Mouse (Mus musculus): ENCODE measurements around the gene Ucn2. TPM values are rescaled to one million over a fixed set of nuclear protein-coding genes. Genes with fewer than 3 reads are reported as not detected.

The Ucn2 gene
- polyA plus RNA-seq, 1 experiment from 2014 or later: not detected

GRCm38 (mm10) chr9:109010316-109010690, 24.5 kb downstream of the Ucn2 start:
- Histone ChIP-seq H3K27me3 (ENCODE audit: control insufficient read depth, insufficient read depth, low read length) (no peaks in the 10 kb centered on the region), H3K9ac (ENCODE audit: low read length) (no peak overlapping the region), H3K36me3 (ENCODE audit: control insufficient read depth, insufficient read depth, low read length) (no peaks in the 10 kb centered on the region), H3K4me1 (replicated peaks; ENCODE audit: control insufficient read depth, insufficient read depth, low read length) (no peaks in the 10 kb centered on the region; the same call in 1 of the 2 replicates), H3K9me3 (ENCODE audit: control insufficient read depth, low read length) (no peaks in the 10 kb centered on the region), H3K4me3 (ENCODE audit: low read depth, low read length) (no peak overlapping the region), H3K4me2 (ENCODE audit: low read depth, low read length, severe bottlenecking) (no peak overlapping the region), H3K27ac (ENCODE audit: low read depth, low read length) (no peak overlapping the region)
- 92% methylated on average over 14 of the region's 14 CpGs for WGBS
- no peak for DNase-seq (ENCODE audit: low spot score)
- ATAC-seq (replicated peaks; ENCODE audit: low FRiP score): no peak

GRCm38 (mm10) chr9:109015397-109015796, 29.6 kb downstream of the Ucn2 start:
- no peaks in the 10 kb centered on the region for H3K27me3 ChIP-seq (ENCODE audit: control insufficient read depth, insufficient read depth, low read length)
- H3K4me2 ChIP-seq (ENCODE audit: low read depth, low read length, severe bottlenecking): no peak overlapping the region
- no peaks in the 10 kb centered on the region for H3K36me3 ChIP-seq (ENCODE audit: control insufficient read depth, insufficient read depth, low read length)
- H3K4me3 ChIP-seq (ENCODE audit: low read depth, low read length): no peak overlapping the region
- no peak overlapping the region for H3K27ac ChIP-seq (ENCODE audit: low read depth, low read length)
- 83% methylated on average over 8 of the region's 8 CpGs for WGBS
- no peaks in the 10 kb centered on the region for H3K9me3 ChIP-seq (ENCODE audit: control insufficient read depth, low read length)
- ATAC-seq (replicated peaks; ENCODE audit: low FRiP score) (no peak), DNase-seq (ENCODE audit: low spot score) (no peak)
- no peak overlapping the region for H3K9ac ChIP-seq (ENCODE audit: low read length)
- H3K4me1 ChIP-seq (replicated peaks; ENCODE audit: control insufficient read depth, insufficient read depth, low read length): no peaks in the 10 kb centered on the region

GRCm38 (mm10) chr9:109016973-109017604, 31.3 kb downstream of the Ucn2 start:
- no peak for ATAC-seq (replicated peaks; ENCODE audit: low FRiP score)
- no peak overlapping the region for H3K4me2 ChIP-seq (ENCODE audit: low read depth, low read length, severe bottlenecking)
- no peaks in the 10 kb centered on the region for H3K27me3 ChIP-seq (ENCODE audit: control insufficient read depth, insufficient read depth, low read length)
- DNase-seq (ENCODE audit: low spot score): no peak
- H3K9ac ChIP-seq (ENCODE audit: low read length): no peak overlapping the region
- H3K27ac ChIP-seq (ENCODE audit: low read depth, low read length): no peak overlapping the region
- no peaks in the 10 kb centered on the region for H3K4me1 ChIP-seq (replicated peaks; ENCODE audit: control insufficient read depth, insufficient read depth, low read length)
- 76% methylated on average over 11 of the region's 11 CpGs for WGBS
- no peak overlapping the region for H3K4me3 ChIP-seq (ENCODE audit: low read depth, low read length)
- H3K9me3 ChIP-seq (ENCODE audit: control insufficient read depth, low read length): no peaks in the 10 kb centered on the region
- no peaks in the 10 kb centered on the region for H3K36me3 ChIP-seq (ENCODE audit: control insufficient read depth, insufficient read depth, low read length)

- 90% methylated on average over 4 of the region's 4 CpGs for WGBS
- no peaks in the 10 kb centered on the region for H3K9me3 ChIP-seq (ENCODE audit: control insufficient read depth, low read length)
- no peaks in the 10 kb centered on the region for H3K36me3 ChIP-seq (ENCODE audit: control insufficient read depth, insufficient read depth, low read length)
- no peaks in the 10 kb centered on the region for H3K27me3 ChIP-seq (ENCODE audit: control insufficient read depth, insufficient read depth, low read length)
- DNase-seq (ENCODE audit: low spot score) (no peak), ATAC-seq (replicated peaks; ENCODE audit: low FRiP score) (no peak)
- H3K4me3 ChIP-seq (ENCODE audit: low read depth, low read length): no peak overlapping the region
- H3K9ac ChIP-seq (ENCODE audit: low read length): no peak overlapping the region
- no peak overlapping the region for H3K27ac ChIP-seq (ENCODE audit: low read depth, low read length)
- H3K4me2 ChIP-seq (ENCODE audit: low read depth, low read length, severe bottlenecking): no peak overlapping the region
- no peaks in the 10 kb centered on the region for H3K4me1 ChIP-seq (replicated peaks; ENCODE audit: control insufficient read depth, insufficient read depth, low read length)
Measured at GRCm38 (mm10) chr9:109021428-109021827, 35.6 kb downstream of the Ucn2 start.

- H3K9ac ChIP-seq (ENCODE audit: low read length): no peak overlapping the region
- no peak for ATAC-seq (replicated peaks; ENCODE audit: low FRiP score)
- H3K4me3 ChIP-seq (ENCODE audit: low read depth, low read length): no peak overlapping the region
- no peaks in the 10 kb centered on the region for H3K4me1 ChIP-seq (replicated peaks; ENCODE audit: control insufficient read depth, insufficient read depth, low read length)
- no peak overlapping the region for H3K27ac ChIP-seq (ENCODE audit: low read depth, low read length)
- no peaks in the 10 kb centered on the region for H3K27me3 ChIP-seq (ENCODE audit: control insufficient read depth, insufficient read depth, low read length)
- H3K36me3 ChIP-seq (ENCODE audit: control insufficient read depth, insufficient read depth, low read length): no peaks in the 10 kb centered on the region
- no peak overlapping the region for H3K4me2 ChIP-seq (ENCODE audit: low read depth, low read length, severe bottlenecking)
- no peak for DNase-seq (ENCODE audit: low spot score)
- H3K9me3 ChIP-seq (ENCODE audit: control insufficient read depth, low read length): no peaks in the 10 kb centered on the region
- 91% methylated on average over 17 of the region's 17 CpGs for WGBS
Measured at GRCm38 (mm10) chr9:109022866-109023685, 37.3 kb downstream of the Ucn2 start.

- no peaks in the 10 kb centered on the region for H3K4me1 ChIP-seq (replicated peaks; ENCODE audit: control insufficient read depth, insufficient read depth, low read length)
- ATAC-seq (replicated peaks; ENCODE audit: low FRiP score): no peak
- 90% methylated on average over 8 of the region's 8 CpGs for WGBS
Measured at GRCm38 (mm10) chr9:109027521-109027920, 41.7 kb downstream of the Ucn2 start.

GRCm38 (mm10) chr9:109028421-109028820, 42.6 kb downstream of the Ucn2 start:
- Histone ChIP-seq H3K9me3 (ENCODE audit: control insufficient read depth, low read length) (no peaks in the 10 kb centered on the region), H3K9ac (ENCODE audit: low read length) (no peak overlapping the region), H3K4me2 (ENCODE audit: low read depth, low read length, severe bottlenecking) (no peak overlapping the region), H3K4me1 (replicated peaks; ENCODE audit: control insufficient read depth, insufficient read depth, low read length) (no peaks in the 10 kb centered on the region), H3K27me3 (ENCODE audit: control insufficient read depth, insufficient read depth, low read length) (no peaks in the 10 kb centered on the region), H3K36me3 (ENCODE audit: control insufficient read depth, insufficient read depth, low read length) (no peaks in the 10 kb centered on the region), H3K27ac (ENCODE audit: low read depth, low read length) (no peak overlapping the region), H3K4me3 (ENCODE audit: low read depth, low read length) (no peak overlapping the region)
- ATAC-seq (replicated peaks; ENCODE audit: low FRiP score) (no peak), DNase-seq (ENCODE audit: low spot score) (no peak)
- WGBS: 89% methylated on average over 3 of the region's 3 CpGs

More at GRCm38 (mm10) chr9:109027521-109027920, 41.7 kb downstream of the Ucn2 start:
- Histone ChIP-seq H3K4me3 (ENCODE audit: low read depth, low read length) (no peak overlapping the region), H3K9me3 (ENCODE audit: control insufficient read depth, low read length) (no peaks in the 10 kb centered on the region), H3K36me3 (ENCODE audit: control insufficient read depth, insufficient read depth, low read length) (no peaks in the 10 kb centered on the region), H3K27ac (ENCODE audit: low read depth, low read length) (no peak overlapping the region), H3K4me2 (ENCODE audit: low read depth, low read length, severe bottlenecking) (no peak overlapping the region), H3K27me3 (ENCODE audit: control insufficient read depth, insufficient read depth, low read length) (no peaks in the 10 kb centered on the region), H3K9ac (ENCODE audit: low read length) (no peak overlapping the region)
- DNase-seq (ENCODE audit: low spot score): no peak

- Histone ChIP-seq H3K9ac (ENCODE audit: low read length) (no peak overlapping the region), H3K4me2 (ENCODE audit: low read depth, low read length, severe bottlenecking) (no peak overlapping the region), H3K4me1 (replicated peaks; ENCODE audit: control insufficient read depth, insufficient read depth, low read length) (no peaks in the 10 kb centered on the region), H3K9me3 (ENCODE audit: control insufficient read depth, low read length) (no peaks in the 10 kb centered on the region), H3K27ac (ENCODE audit: low read depth, low read length) (no peak overlapping the region), H3K27me3 (ENCODE audit: control insufficient read depth, insufficient read depth, low read length) (no peaks in the 10 kb centered on the region), H3K4me3 (ENCODE audit: low read depth, low read length) (no peak overlapping the region), H3K36me3 (ENCODE audit: control insufficient read depth, insufficient read depth, low read length) (no peaks in the 10 kb centered on the region)
- no peak for DNase-seq (ENCODE audit: low spot score)
- ATAC-seq (replicated peaks; ENCODE audit: low FRiP score): no peak
- WGBS: 84% methylated on average over 5 of the region's 5 CpGs
Measured at GRCm38 (mm10) chr9:109028919-109029318, 43.1 kb downstream of the Ucn2 start.

GRCm38 (mm10) chr9:109030312-109030711, 44.5 kb downstream of the Ucn2 start:
- H3K4me2 ChIP-seq (ENCODE audit: low read depth, low read length, severe bottlenecking): no peak overlapping the region
- H3K4me3 ChIP-seq (ENCODE audit: low read depth, low read length): no peak overlapping the region
- no peaks in the 10 kb centered on the region for H3K9me3 ChIP-seq (ENCODE audit: control insufficient read depth, low read length)
- no peak overlapping the region for H3K27ac ChIP-seq (ENCODE audit: low read depth, low read length)
- 81% methylated on average over 3 of the region's 3 CpGs for WGBS
- no peaks in the 10 kb centered on the region for H3K36me3 ChIP-seq (ENCODE audit: control insufficient read depth, insufficient read depth, low read length)
- no peaks in the 10 kb centered on the region for H3K4me1 ChIP-seq (replicated peaks; ENCODE audit: control insufficient read depth, insufficient read depth, low read length)
- H3K9ac ChIP-seq (ENCODE audit: low read length): no peak overlapping the region
- ATAC-seq (replicated peaks; ENCODE audit: low FRiP score) (no peak), DNase-seq (ENCODE audit: low spot score) (no peak)
- no peaks in the 10 kb centered on the region for H3K27me3 ChIP-seq (ENCODE audit: control insufficient read depth, insufficient read depth, low read length)

Data from forebrain, embryonic 11.5 days (tissue).